Mouse (Mus musculus) testis, adult 2 months (tissue): ENCODE results near the gene Fgl2. TPM values are rescaled to one million over a fixed set of nuclear protein-coding genes. Genes with fewer than 3 reads are reported as not detected.

Experiments
- H3K27ac ChIP-seq: fragments of 200-500 bp; 2 replicates; pipeline ENCODE4 v1.5.1; 2012; ENCODE audit warnings: low read depth, low read length; ENCODE audit not compliant: control insufficient read depth, insufficient read depth
- H3K27me3 ChIP-seq: fragments of 200-500 bp; 2 replicates; pipeline ENCODE4 v1.6.1; 2012; ENCODE audit warnings: mild to moderate bottlenecking, low read length, moderate library complexity; ENCODE audit not compliant: control insufficient read depth, insufficient read depth
- H3K36me3 ChIP-seq: fragments of 200-500 bp; 2 replicates; pipeline ENCODE4 v1.6.1; 2012; ENCODE audit warnings: mild to moderate bottlenecking, low read length; ENCODE audit not compliant: control insufficient read depth, insufficient read depth
- H3K4me1 ChIP-seq: fragments of 200-500 bp; 2 replicates; pipeline ENCODE4 v1.6.1; 2012; ENCODE audit warnings: low read length; ENCODE audit not compliant: control insufficient read depth, insufficient read depth
- H3K4me3 ChIP-seq: fragments of 200-500 bp; 2 replicates; pipeline ENCODE4 v1.5.1; 2012; ENCODE audit warnings: low read depth, mild to moderate bottlenecking, low read length, moderate library complexity, mixed read lengths; ENCODE audit not compliant: control insufficient read depth
- CTCF ChIP-seq: fragments of 200-500 bp; IDR thresholded peaks from 2 replicates; pipeline ENCODE4 v1.5.1; 2012; ENCODE audit warnings: low read depth, mild to moderate bottlenecking, inconsistent platforms, low read length, moderate library complexity; ENCODE audit not compliant: control insufficient read depth, insufficient read depth, insufficient replicate concordance
- POLR2A ChIP-seq: fragments of 200-500 bp; IDR thresholded peaks from 2 replicates; pipeline ENCODE4 v1.6.1; 2012; ENCODE audit warnings: low read depth, mild to moderate bottlenecking, inconsistent platforms, low read length, moderate library complexity; ENCODE audit not compliant: control insufficient read depth
- polyA plus RNA-seq: library from polyadenylated mRNA; depleted of rRNA; stranded (reverse); fragments of >200 nt; gene quantifications from 2 replicates; pipeline ENCODE4 v1.2.3, GENCODE M21; 2012

The Fgl2 gene
- polyA plus RNA-seq, 1 experiment: 10.0 TPM

DNA sequence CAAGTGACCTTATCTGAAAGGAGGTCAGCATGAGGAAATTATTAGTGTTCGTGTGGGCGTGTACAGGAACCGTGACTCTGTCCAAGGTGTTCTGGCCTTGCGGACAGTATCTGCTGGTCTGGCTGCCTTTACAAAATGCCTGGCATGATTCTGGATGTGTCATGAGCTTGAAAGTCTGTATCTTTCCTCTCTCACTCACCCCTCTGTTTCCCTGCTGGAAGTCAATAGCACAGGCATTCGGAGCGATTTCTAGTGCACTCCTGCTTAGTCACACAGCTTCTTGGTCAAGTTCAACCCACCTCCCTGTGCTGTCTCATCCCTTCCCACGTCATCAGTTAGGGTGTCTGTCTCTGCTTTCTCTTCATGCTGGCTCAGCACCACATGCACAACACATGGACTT is 24.1 kb upstream of the Fgl2 start:
- H3K27ac ChIP-seq: peak overlapping the region; percentile 62; the same call in 1 of the 2 replicates
- no peak overlapping the region for H3K4me3 ChIP-seq
- no peak for TF ChIP-seq CTCF
- no peak for TF ChIP-seq POLR2A
- no peaks in the 10 kb centered on the region for H3K36me3 ChIP-seq
- no peaks in the 10 kb centered on the region for H3K4me1 ChIP-seq
- H3K27me3 ChIP-seq: no peaks in the 10 kb centered on the region

DNA sequence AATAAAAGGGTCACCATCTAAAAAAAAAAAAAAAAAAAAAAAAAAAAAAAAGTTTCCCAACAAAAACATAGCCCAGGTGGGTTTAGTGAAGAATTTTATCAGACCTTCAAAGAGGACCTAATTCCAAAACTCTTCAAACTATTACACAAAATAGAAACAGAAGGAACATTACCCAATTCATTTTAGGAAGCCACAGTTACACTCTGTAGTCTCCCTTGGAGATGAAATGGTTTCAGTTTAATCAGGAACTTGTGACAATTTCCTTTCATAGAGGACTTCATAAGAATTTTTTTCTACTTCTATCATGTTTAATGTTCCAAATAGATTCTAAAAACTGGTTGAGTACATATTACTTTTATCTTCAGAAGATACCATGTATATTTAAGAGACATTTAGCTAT is 20.8 kb upstream of the Fgl2 start:
- H3K4me3 ChIP-seq: no peak overlapping the region
- TF ChIP-seq POLR2A: no peak
- no peak for TF ChIP-seq CTCF

DNA sequence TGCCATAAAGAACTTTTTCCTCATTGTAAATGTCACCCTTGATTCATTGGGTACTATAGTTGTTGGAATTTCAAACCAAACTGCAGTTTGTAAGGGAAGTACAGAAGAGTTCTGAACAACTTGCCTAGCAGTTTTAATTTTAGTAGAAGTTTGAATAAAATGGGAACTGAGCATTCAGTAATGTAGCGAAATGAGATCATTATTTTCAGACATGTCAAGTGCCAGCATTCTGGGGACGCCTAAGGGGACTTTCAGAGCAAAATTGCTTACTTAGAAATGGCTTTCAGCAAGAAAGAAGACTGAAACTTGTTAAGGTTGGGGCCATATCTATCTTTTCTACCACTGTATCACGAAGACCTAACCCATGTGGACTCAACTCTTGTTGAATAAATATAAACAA is 13.8 kb upstream of the Fgl2 start:
- Histone ChIP-seq H3K27me3 (no peaks in the 10 kb centered on the region), H3K4me1 (no peaks in the 10 kb centered on the region), H3K27ac (no peak overlapping the region), H3K4me3 (no peak overlapping the region), H3K36me3 (no peaks in the 10 kb centered on the region)
- no peak for TF ChIP-seq POLR2A
- TF ChIP-seq CTCF: no peak

More for the DNA sequence above, 20.8 kb upstream of the Fgl2 start:
- H3K27me3 ChIP-seq: no peaks in the 10 kb centered on the region
- H3K27ac ChIP-seq: no peak overlapping the region
- H3K4me1 ChIP-seq: no peaks in the 10 kb centered on the region
- no peaks in the 10 kb centered on the region for H3K36me3 ChIP-seq

DNA sequence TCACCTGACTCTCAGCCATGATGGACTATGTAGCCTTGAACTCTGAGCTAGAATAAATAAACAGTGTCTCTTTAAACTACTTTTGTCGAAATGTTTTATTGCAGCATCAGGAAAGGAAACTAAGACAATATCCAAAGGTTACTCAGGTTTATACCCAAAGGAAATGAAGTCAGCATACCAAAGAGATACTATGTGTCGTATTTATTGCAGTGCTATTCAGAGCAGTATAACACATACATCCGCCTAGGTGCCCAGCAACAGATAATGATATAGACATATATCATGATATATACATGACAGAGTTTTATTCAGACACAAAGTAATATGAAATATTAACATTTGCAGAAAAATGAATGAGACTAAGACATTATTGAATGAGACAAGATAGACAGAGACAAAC is 9.1 kb upstream of the Fgl2 start:
- Histone ChIP-seq H3K27me3 (no peaks in the 10 kb centered on the region), H3K4me3 (no peak overlapping the region), H3K4me1 (no peaks in the 10 kb centered on the region), H3K27ac (no peak overlapping the region), H3K36me3 (no peaks in the 10 kb centered on the region)
- TF ChIP-seq CTCF (no peak), POLR2A (no peak)

DNA sequence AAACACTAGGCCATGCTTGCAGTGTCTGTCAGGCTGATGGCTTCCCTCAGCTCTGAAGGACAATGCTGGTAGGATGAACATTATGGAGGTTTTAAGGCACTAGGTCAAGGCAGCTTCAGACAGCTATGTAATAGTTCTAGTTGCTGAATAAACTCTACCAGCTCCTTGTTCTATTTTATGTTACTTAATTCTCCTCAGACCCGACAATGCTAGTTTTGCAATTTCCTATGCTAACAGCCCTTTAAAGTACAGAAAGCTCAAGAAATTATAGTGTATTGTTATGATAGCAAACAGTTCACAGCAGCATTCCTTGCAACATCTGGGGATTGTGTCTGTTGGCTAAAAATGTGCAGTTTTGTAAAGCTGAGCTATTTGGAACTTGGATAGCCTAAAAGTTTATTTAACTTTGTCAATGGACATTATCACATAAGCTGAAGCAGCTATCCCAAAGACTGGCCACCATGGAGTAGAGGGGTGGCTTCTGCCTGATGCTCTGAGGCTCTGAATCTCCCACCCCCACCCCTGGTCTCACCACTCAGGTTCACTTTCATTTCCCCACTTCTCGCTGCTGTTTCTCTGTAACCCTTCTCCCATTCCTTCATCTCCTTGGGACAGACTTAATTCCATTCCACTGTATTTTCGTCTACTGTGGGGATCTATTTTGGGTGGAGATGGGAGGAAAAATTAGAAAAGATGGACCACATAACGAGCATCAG is 5.9 kb upstream of the Fgl2 start:
- H3K4me1 ChIP-seq: no peaks in the 10 kb centered on the region
- H3K27me3 ChIP-seq: no peaks in the 10 kb centered on the region
- H3K36me3 ChIP-seq: no peaks in the 10 kb centered on the region
- 0 out of 2 replicates have a peak overlapping the region, but pooled peaks have one; percentile 28 for H3K27ac ChIP-seq
- no peak overlapping the region for H3K4me3 ChIP-seq
- TF ChIP-seq POLR2A (no peak), CTCF (no peak)

DNA sequence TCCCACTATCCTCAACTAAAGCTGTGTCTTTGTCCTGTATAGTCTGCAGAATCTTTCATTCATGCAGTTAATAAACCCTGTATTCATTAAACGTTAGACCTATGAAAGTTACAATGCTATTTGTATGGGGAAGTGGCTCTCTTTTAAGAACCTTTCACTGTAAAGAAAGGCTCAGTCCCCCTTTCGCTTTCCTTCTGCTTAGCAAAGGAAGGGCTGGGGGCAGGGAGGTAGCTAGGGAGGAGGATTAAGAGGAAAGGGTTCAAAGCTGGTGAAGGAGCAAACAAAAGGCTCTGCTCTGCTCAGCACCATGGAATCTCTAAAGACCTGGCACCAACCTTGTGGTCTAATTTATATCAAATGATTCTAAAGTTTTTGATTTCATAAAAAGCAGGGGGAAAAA is 4.9 kb upstream of the Fgl2 start:
- no peak overlapping the region for H3K4me3 ChIP-seq
- no peaks in the 10 kb centered on the region; the same call in 1 of the 2 replicates for H3K4me1 ChIP-seq
- H3K36me3 ChIP-seq: no peaks in the 10 kb centered on the region
- no peak overlapping the region for H3K27ac ChIP-seq
- TF ChIP-seq POLR2A (no peak), CTCF (no peak)
- H3K27me3 ChIP-seq: no peaks in the 10 kb centered on the region

DNA sequence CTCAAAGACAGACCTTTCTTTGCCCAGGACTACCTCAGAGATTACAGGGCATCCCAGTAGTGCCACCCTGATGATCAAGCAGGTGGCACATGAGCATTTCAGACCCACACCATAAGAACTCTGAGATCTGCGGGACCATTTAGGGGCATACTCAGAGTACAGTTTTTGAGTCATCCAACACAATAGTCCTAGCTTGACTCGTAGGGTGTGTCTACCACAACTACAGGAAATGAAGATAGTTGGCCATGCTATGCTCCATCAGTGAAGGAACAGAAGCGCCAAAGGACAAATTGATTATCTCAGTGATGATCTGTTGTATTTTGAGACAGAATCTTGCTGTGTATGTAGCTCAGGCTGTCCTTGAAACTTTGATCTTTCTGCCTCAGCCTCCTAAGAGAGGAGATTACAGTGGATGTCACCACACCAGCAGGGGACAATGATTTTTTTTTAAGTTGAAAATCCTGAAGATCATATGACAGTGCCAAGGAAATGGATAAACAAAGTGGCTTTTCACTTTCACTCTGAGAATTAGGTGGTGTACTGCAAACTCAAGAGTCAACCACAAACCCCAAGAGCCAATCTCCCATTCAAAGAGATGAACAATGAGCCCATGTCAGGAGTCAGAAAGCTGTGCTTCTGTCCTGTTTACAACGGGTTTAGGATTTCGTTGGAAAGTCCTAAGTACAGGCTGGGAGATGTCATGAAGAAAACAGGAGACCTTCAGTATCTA is 2.1 kb upstream of the Fgl2 start:
- no peak for TF ChIP-seq CTCF
- no peak for TF ChIP-seq POLR2A
- Histone ChIP-seq H3K27me3 (no peaks in the 10 kb centered on the region), H3K36me3 (no peaks in the 10 kb centered on the region), H3K4me3 (no peak overlapping the region), H3K27ac (no peak overlapping the region), H3K4me1 (peaks cover 6% of the 10 kb centered on the region)
